Mouse (Mus musculus): ENCODE measurements around the gene Rps7. TPM values are rescaled to one million over a fixed set of nuclear protein-coding genes. Genes with fewer than 3 reads are reported as not detected.

Rps7 gene
- polyA plus RNA-seq, 1 experiment, result 932 TPM

- H3K4me3 ChIP-seq, result no peak overlapping the region
- H3K4me2 ChIP-seq (ENCODE audit: low read depth), result no peak overlapping the region
- peaks cover 5% of the 10 kb centered on the region for H3K27me3 ChIP-seq (ENCODE audit: control insufficient read depth, insufficient read depth, insufficient read length)
- TF ChIP-seq TCF3 (IDR thresholded peaks at IDR 0.05; ENCODE audit: insufficient read length, low read depth) (no peak), CEBPB (IDR thresholded peaks at IDR 0.05; ENCODE audit: insufficient read depth, poor library complexity, severe bottlenecking) (no peak), SRF (IDR thresholded peaks at IDR 0.05; ENCODE audit: control insufficient read depth, insufficient read length, low read depth) (no peak), USF1 (IDR thresholded peaks at IDR 0.05; ENCODE audit: low read depth) (no peak), MAX (IDR thresholded peaks at IDR 0.05; ENCODE audit: low read depth) (no peak), MYOD1 (IDR thresholded peaks at IDR 0.05; ENCODE audit: control insufficient read depth in 1 of 3, insufficient read length in 2 of 3, low read depth in 2 of 3) (no peak), TCF12 (IDR thresholded peaks at IDR 0.05; ENCODE audit: insufficient read depth, poor library complexity, severe bottlenecking) (no peak), E2F4 (IDR thresholded peaks at IDR 0.05; ENCODE audit: insufficient read depth) (no peak), POLR2AphosphoS2 (IDR thresholded peaks at IDR 0.05; ENCODE audit: insufficient read length, low read depth) (no peak), POLR2A (IDR thresholded peaks at IDR 0.05; ENCODE audit: insufficient read length, low read depth) (no peak), REST (IDR thresholded peaks at IDR 0.05; ENCODE audit: insufficient read depth, insufficient read length) (no peak), MYOG (IDR thresholded peaks at IDR 0.05; ENCODE audit: control insufficient read depth in 1 of 3, insufficient read depth in 1 of 3, insufficient read length in 2 of 3, low read depth in 2 of 3) (no peak)
- H3ac ChIP-seq (ENCODE audit: control insufficient read depth, insufficient read length), result no peak overlapping the region
- no peaks in the 10 kb centered on the region for H3K79me2 ChIP-seq (ENCODE audit: control insufficient read depth, insufficient read depth)
- H3K36me3 ChIP-seq (ENCODE audit: control insufficient read depth, insufficient read depth), result no peaks in the 10 kb centered on the region
Measured at GRCm38 (mm10) chr12:28621451-28622166, 14.1 kb downstream of the Rps7 start.

DNA sequence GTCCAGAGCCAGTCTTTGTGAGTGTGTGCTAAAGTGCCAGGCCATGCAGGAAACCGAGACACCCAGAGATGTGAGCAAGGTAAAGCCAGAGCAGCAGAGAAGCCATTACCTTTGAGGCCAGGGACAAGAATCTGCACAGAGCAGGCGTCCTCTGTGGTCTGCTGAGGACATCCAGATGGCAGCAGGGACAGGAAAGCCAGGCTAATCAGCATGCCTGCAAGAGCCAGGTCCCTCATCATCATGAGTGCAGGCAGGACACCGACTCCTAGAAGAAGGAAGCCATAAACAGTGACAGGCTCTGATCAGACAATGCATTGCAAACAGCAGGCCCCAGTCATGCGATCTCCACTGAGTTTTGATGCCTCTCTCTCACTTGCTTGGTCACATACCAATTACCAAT, 18.5 kb downstream of the Rps7 start:
- Histone ChIP-seq H3K4me2 (ENCODE audit: low read depth) (no peak overlapping the region), H3K79me2 (ENCODE audit: control insufficient read depth, insufficient read depth) (no peaks in the 10 kb centered on the region), H3K4me3 (no peak overlapping the region), H3K36me3 (ENCODE audit: control insufficient read depth, insufficient read depth) (no peaks in the 10 kb centered on the region), H3K27me3 (ENCODE audit: control insufficient read depth, insufficient read depth, insufficient read length) (peaks cover 5% of the 10 kb centered on the region), H3ac (ENCODE audit: control insufficient read depth, insufficient read length) (no peak overlapping the region)
- TF ChIP-seq MAX (IDR thresholded peaks at IDR 0.05; ENCODE audit: low read depth), result no peak

- Histone ChIP-seq H3K79me2 (ENCODE audit: control insufficient read depth, insufficient read depth) (no peaks in the 10 kb centered on the region), H3K36me3 (ENCODE audit: control insufficient read depth, insufficient read depth) (no peaks in the 10 kb centered on the region), H3K27me3 (ENCODE audit: control insufficient read depth, insufficient read depth, insufficient read length) (no peaks in the 10 kb centered on the region), H3K4me2 (ENCODE audit: low read depth) (no peak overlapping the region), H3K4me3 (no peak overlapping the region), H3ac (ENCODE audit: control insufficient read depth, insufficient read length) (no peak overlapping the region)
- TF ChIP-seq MYOD1 (IDR thresholded peaks at IDR 0.05; ENCODE audit: control insufficient read depth in 1 of 3, insufficient read length in 2 of 3, low read depth in 2 of 3), result no peak
Measured at GRCm38 (mm10) chr12:28614401-28614800, 21.4 kb downstream of the Rps7 start.

GRCm38 (mm10) chr12:28612391-28612790, 23.4 kb downstream of the Rps7 start:
- no peak for TF ChIP-seq TCF3 (IDR thresholded peaks at IDR 0.05; ENCODE audit: insufficient read length, low read depth)
- no peak for TF ChIP-seq E2F4 (IDR thresholded peaks at IDR 0.05; ENCODE audit: insufficient read depth)
- no peak for TF ChIP-seq MAX (IDR thresholded peaks at IDR 0.05; ENCODE audit: low read depth)
- no peak for TF ChIP-seq TCF12 (IDR thresholded peaks at IDR 0.05; ENCODE audit: insufficient read depth, poor library complexity, severe bottlenecking)
- TF ChIP-seq MYOD1 (IDR thresholded peaks at IDR 0.05; ENCODE audit: control insufficient read depth in 1 of 3, insufficient read length in 2 of 3, low read depth in 2 of 3), result no peak
- TF ChIP-seq REST (IDR thresholded peaks at IDR 0.05; ENCODE audit: insufficient read depth, insufficient read length), result no peak
- TF ChIP-seq USF1 (IDR thresholded peaks at IDR 0.05; ENCODE audit: low read depth), result no peak

DNA sequence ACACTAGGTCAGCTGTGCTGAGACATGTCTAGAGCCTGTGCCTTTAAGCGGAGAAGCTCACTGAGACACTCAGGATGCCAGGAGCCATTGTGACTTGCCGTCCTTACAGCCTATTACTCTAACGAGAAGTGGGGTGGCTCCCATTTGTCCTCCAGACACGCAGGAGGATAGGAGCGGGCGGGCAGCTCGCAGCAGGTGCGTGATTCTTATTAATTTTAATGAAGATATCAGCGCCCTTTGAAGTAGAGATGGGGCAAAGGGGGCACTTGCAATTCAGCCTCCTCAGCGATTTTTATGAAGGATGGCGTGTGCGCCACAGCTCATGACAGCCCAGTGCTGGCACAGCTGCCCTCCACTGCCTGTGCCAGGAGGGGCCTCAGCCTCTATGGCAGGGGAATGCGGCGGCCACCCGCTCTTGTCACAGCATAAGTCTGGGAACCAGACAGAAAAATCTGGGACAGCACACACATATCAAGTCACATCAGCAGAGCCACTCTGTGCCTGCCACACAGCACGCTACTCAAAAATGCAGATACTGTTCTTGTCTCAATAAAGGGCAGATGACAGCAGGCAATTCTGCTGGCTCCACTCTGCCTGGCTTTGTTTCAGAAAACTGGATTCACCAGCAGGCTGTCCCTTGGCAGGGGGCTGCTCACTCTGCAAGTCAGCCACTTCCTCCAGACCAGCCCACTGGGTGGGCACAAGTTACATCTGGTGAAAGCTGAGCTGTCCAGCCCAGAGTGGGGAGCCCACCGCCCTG, 28.0 kb downstream of the Rps7 start:
- TF ChIP-seq USF1 (IDR thresholded peaks at IDR 0.05; ENCODE audit: low read depth), result no peak
- no peak for TF ChIP-seq TCF3 (IDR thresholded peaks at IDR 0.05; ENCODE audit: insufficient read length, low read depth)
- TF ChIP-seq REST (IDR thresholded peaks at IDR 0.05; ENCODE audit: insufficient read depth, insufficient read length), result no peak
- no peak for TF ChIP-seq CEBPB (IDR thresholded peaks at IDR 0.05; ENCODE audit: insufficient read depth, poor library complexity, severe bottlenecking)
- H3K4me2 ChIP-seq (ENCODE audit: low read depth), result no peak overlapping the region

More at GRCm38 (mm10) chr12:28612391-28612790, 23.4 kb downstream of the Rps7 start:
- Histone ChIP-seq H3K4me3 (no peak overlapping the region), H3K79me2 (ENCODE audit: control insufficient read depth, insufficient read depth) (no peaks in the 10 kb centered on the region), H3K36me3 (ENCODE audit: control insufficient read depth, insufficient read depth) (no peaks in the 10 kb centered on the region), H3K27me3 (ENCODE audit: control insufficient read depth, insufficient read depth, insufficient read length) (peaks cover 9% of the 10 kb centered on the region), H3K4me2 (ENCODE audit: low read depth) (no peak overlapping the region), H3ac (ENCODE audit: control insufficient read depth, insufficient read length) (no peak overlapping the region)

More for the DNA sequence above, 28.0 kb downstream of the Rps7 start:
- Histone ChIP-seq H3K79me2 (ENCODE audit: control insufficient read depth, insufficient read depth) (no peaks in the 10 kb centered on the region), H3ac (ENCODE audit: control insufficient read depth, insufficient read length) (no peak overlapping the region), H3K27me3 (ENCODE audit: control insufficient read depth, insufficient read depth, insufficient read length) (peaks cover 14% of the 10 kb centered on the region), H3K36me3 (ENCODE audit: control insufficient read depth, insufficient read depth) (no peaks in the 10 kb centered on the region), H3K4me3 (no peak overlapping the region)
